Mouse (Mus musculus) bone marrow macrophage, adult 2 months (primary cell): Measurements from ENCODE around the gene Hhipl1.

Source experiments
- CTCF ChIP-seq: IDR thresholded peaks from 2 replicates; pipeline ENCODE4 v1.5.1; 2012; ENCODE audit warnings: low read depth, mild to moderate bottlenecking, low read length, moderate library complexity
- POLR2A ChIP-seq: IDR thresholded peaks from 2 replicates; pipeline ENCODE4 v1.6.1; 2012; ENCODE audit warnings: mild to moderate bottlenecking, low read depth, low read length, borderline replicate concordance

GRCm38 (mm10) chr12:108277341-108277841, 28.7 kb upstream of the Hhipl1 start:
- no peak for TF ChIP-seq POLR2A
- TF ChIP-seq CTCF = no peak
